Mouse (Mus musculus) stomach, postnatal 0 days (tissue): Measurements from ENCODE around the gene Gm5617. TPM values are rescaled to one million over a fixed set of nuclear protein-coding genes. Genes with fewer than 3 reads are reported as not detected.

Experiments used
- ATAC-seq: fragments of 200-750 bp; cut with Nextera tagmentation; 2 replicates; pipeline ENCODE4 v1.8.0; 2017; ENCODE audit not compliant: low FRiP score, low TSS enrichment
- DNase-seq: peaks from one replicate; pipeline ENCODE4 v3.0.0-alpha.2; 2016; ENCODE audit warnings: low spot score
- H3K27ac ChIP-seq: fragments of 300-500 bp; sonication (generic); replicated peaks from 2 replicates; pipeline ENCODE4 v1.5.1; 2014; ENCODE audit warnings: mild to moderate bottlenecking, control low read depth
- H3K27me3 ChIP-seq: fragments of 300-500 bp; sonication (generic); 2 replicates; pipeline ENCODE4 v1.6.1; 2014; ENCODE audit warnings: low read length; ENCODE audit not compliant: control insufficient read depth, insufficient read depth
- H3K36me3 ChIP-seq: fragments of 300-500 bp; sonication (generic); 2 replicates; pipeline ENCODE4 v1.6.1; 2014; ENCODE audit warnings: low read length, mixed read lengths; ENCODE audit not compliant: control insufficient read depth, insufficient read depth
- H3K4me1 ChIP-seq: fragments of 300-500 bp; sonication (generic); replicated peaks from 2 replicates; pipeline ENCODE4 v1.6.1; 2014; ENCODE audit warnings: antibody characterized with exemption; ENCODE audit not compliant: control insufficient read depth, insufficient read depth
- H3K4me2 ChIP-seq: fragments of 300-500 bp; sonication (generic); replicated peaks from 2 replicates; pipeline ENCODE4 v1.6.1; 2014; ENCODE audit warnings: low read depth, mild to moderate bottlenecking, control low read depth, moderate library complexity
- H3K4me3 ChIP-seq: fragments of 300-500 bp; sonication (generic); 2 replicates; pipeline ENCODE4 v1.5.1; 2014; ENCODE audit warnings: low read depth, low read length, control low read depth
- H3K9ac ChIP-seq: fragments of 300-500 bp; sonication (generic); 2 replicates; pipeline ENCODE4 v1.6.1; 2014; ENCODE audit warnings: mild to moderate bottlenecking, low read length, control low read depth, mixed read lengths
- H3K9me3 ChIP-seq: fragments of 300-500 bp; sonication (generic); 2 replicates; pipeline ENCODE4 v1.6.1; 2016; ENCODE audit warnings: low read length; ENCODE audit not compliant: control insufficient read depth
- CTCF ChIP-seq: IDR thresholded peaks from 2 replicates; pipeline ENCODE4 v1.5.1; 2016; ENCODE audit warnings: antibody characterized with exemption, low read depth, mild to moderate bottlenecking, moderate library complexity
- EP300 ChIP-seq: optimal IDR thresholded peaks from 2 replicates; pipeline ENCODE3; 2016; ENCODE audit warnings: antibody characterized with exemption
- WGBS: fragments of 180-500 bp; shearing (Covaris S2); extraction: QIAGEN DNeasy Blood & Tissue Kit; methylation state at CpG from one replicate; pipeline ENCODE4 v1.1.7; 2014; 5-methylcytosine and 5-hydroxymethylcytosine counted together
- polyA plus RNA-seq: library from polyadenylated mRNA; unstranded; fragments of >200 nt; fragmentation: Nextera tagmentation; extraction: Ambion mirVana; gene quantifications from 2 replicates; pipeline ENCODE4 v1.2.1, GENCODE M21; 2015

Gm5617 gene
- polyA plus RNA-seq, 1 experiment from 2014 or later, result 50.4 TPM

DNA sequence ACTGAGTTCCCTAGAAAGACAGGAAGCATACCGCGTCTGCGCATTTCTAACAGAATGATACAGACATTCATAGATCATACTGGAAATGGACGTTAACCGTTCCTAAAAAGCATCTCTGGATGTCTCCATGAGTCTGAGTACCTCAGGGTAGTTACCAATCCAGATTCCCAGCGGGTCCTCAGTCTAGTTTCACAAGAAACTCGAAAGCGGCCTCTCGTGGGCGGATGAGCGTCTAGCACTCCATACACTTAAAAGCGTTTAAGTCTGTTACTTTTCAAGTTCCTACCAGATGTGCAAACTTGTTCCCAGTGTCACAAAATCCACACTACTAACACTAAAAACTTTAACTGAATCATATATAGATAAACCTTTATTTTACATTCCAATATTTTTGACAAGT, 22.1 kb upstream of the Gm5617 start:
- Histone ChIP-seq H3K36me3 (peaks cover 16% of the 10 kb centered on the region), H3K27ac (no peak overlapping the region), H3K9ac (no peak overlapping the region), H3K4me3 (no peak overlapping the region), H3K27me3 (no peaks in the 10 kb centered on the region), H3K9me3 (no peaks in the 10 kb centered on the region), H3K4me2 (no peak overlapping the region), H3K4me1 (no peaks in the 10 kb centered on the region)
- DNase-seq, result no peak
- WGBS, result 95% methylated on average over 12 of the region's 12 CpGs
- TF ChIP-seq EP300 (no peak), CTCF (no peak)
- ATAC-seq, result no peak

DNA sequence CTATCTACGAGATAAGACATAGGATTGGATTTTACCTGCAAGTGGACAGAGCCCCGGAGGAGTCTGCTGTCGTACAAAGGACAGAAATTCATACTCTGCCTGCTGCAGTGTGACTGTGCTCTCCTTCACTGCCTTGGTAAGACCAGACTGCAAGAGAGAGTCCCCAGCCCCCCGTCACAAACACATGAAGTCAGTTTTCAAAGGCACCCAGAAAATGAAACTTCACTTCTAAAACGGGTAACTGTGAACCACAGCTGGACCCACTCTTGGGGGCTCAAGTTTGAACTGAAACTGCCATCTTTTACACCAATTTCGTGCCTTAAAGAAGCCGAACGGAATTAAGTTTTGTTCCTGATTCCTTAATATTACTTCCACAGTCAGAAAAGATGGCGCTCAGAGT, 20.9 kb upstream of the Gm5617 start:
- WGBS, result 93% methylated on average over 9 of the region's 9 CpGs
- Histone ChIP-seq H3K9me3 (no peaks in the 10 kb centered on the region), H3K27ac (no peak overlapping the region), H3K36me3 (peaks cover 14% of the 10 kb centered on the region), H3K9ac (no peak overlapping the region), H3K4me1 (no peaks in the 10 kb centered on the region), H3K4me3 (no peak overlapping the region), H3K4me2 (no peak overlapping the region), H3K27me3 (no peaks in the 10 kb centered on the region)
- ATAC-seq, result no peak
- DNase-seq, result no peak
- no peak for TF ChIP-seq CTCF
- no peak for TF ChIP-seq EP300

DNA sequence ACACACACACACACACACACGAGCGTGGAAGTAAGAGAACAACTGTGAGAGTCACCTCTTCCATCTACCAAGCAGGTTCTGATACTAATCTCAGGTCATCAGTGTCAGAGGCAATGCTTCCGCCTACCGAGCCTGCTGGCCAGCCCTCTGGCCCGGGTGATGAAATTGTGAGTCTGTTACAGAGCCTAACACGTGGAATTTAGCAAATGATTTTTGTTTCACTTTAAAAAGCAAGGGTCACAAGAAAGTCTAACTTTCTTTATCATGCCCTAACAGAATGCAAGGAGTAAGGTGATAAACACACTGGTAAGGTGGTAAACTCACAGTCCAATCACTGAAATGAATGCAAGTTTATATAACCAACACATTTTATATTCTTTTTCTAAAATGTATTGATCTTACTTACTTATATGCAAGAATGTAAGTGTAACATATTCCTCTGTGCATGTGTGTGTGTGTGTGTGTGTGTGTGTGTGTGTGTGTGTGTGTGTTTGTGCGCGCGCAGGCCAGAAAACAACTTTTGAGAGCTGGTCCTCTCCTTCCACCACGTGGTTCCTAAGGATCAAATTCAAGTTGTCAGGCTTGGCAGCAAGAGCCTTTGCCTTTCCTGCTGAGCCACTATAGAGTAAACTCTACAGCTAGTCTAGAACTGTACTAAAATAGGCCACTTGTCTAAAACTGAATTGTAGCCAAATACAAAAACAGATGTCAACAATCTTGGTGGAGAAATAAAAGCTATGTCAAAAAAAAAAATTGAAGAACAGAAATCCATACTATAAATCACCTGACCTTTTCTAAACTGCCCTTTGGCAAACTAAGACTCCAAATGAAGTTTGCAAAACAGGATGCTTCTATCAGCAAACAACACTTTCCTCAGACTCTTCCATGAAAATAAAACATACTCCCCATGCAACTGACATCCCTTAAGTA, 18.7 kb upstream of the Gm5617 start:
- no peak for TF ChIP-seq CTCF
- no peak for TF ChIP-seq EP300
- no peaks in the 10 kb centered on the region for H3K27me3 ChIP-seq
- H3K9me3 ChIP-seq, result no peaks in the 10 kb centered on the region
- no peak overlapping the region for H3K4me2 ChIP-seq
- H3K27ac ChIP-seq, result no peak overlapping the region
- H3K4me1 ChIP-seq, result no peaks in the 10 kb centered on the region
- peaks cover 11% of the 10 kb centered on the region; the same call in 1 of the 2 replicates for H3K36me3 ChIP-seq
- H3K9ac ChIP-seq, result no peak overlapping the region
- WGBS, result 79% methylated on average over 10 of the region's 10 CpGs
- H3K4me3 ChIP-seq, result no peak overlapping the region
- ATAC-seq, result no peak
- DNase-seq, result no peak

DNA sequence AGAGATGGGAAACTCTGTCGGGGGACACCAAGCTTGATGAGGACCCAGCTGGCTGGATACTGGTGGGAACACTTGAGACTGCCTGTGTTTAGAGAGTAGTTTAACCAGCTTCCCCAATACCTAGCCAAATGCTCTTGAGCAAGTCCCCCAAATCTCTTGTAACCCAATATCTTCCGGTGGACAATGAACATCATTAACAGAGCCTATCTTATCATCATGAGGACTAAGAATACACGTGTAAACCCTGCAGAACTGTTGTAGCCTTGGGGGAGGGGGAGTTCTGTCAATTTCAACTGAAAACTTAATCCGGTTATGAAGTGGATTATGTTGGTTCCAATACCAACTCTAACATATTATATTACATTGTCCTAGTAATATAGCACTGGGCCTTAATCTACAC, 16.4 kb upstream of the Gm5617 start:
- ATAC-seq (no peak), DNase-seq (no peak)
- 88% methylated on average over 4 of the region's 4 CpGs for WGBS
- H3K27me3 ChIP-seq, result no peaks in the 10 kb centered on the region
- H3K36me3 ChIP-seq, result 0 out of 2 replicates have a peak, but pooled peaks cover 8% of the 10 kb centered on the region
- no peak overlapping the region for H3K27ac ChIP-seq
- H3K4me2 ChIP-seq, result no peak overlapping the region
- H3K4me3 ChIP-seq, result no peak overlapping the region
- TF ChIP-seq EP300 (no peak), CTCF (no peak)
- H3K9ac ChIP-seq, result no peak overlapping the region
- H3K4me1 ChIP-seq, result no peaks in the 10 kb centered on the region
- H3K9me3 ChIP-seq, result no peaks in the 10 kb centered on the region

DNA sequence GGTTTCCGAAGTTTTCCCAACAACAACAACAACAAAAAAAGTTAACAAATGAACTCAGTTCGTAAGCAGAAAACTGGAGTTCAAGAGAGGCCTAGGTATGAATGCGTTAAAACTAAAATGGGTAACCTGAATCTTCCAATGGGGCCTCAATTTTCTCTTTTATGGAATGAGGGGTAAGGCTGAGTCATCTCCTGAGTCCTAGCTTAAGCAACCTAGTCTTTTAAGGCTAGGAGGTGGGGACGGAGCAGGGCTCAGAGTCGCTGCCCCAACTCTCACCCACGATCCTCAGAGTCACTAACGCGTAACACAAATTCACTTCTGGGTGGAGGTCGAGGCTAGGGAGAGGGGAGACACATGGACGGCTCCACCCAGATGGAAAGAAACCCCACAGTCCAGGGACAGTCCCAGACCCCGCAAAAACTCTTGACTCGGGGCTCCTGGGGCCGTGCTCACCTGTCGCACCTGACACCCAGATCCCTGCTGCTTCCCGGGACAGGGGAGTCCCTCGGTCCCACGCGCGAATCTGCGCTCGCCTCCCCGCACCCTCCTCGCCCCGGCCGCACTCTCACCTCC, 15.3 kb upstream of the Gm5617 start:
- DNase-seq (no peak), ATAC-seq (peak; percentile 36)
- Histone ChIP-seq H3K9ac (peak overlapping the region; percentile 79), H3K4me2 (peak overlapping the region; percentile 88), H3K9me3 (no peaks in the 10 kb centered on the region), H3K27me3 (no peaks in the 10 kb centered on the region), H3K4me1 (no peaks in the 10 kb centered on the region), H3K27ac (peak overlapping the region; percentile 61), H3K4me3 (peak overlapping the region; percentile 81), H3K36me3 (0 out of 2 replicates have a peak, but pooled peaks cover 5% of the 10 kb centered on the region)
- WGBS, result 6% methylated on average over 22 of the region's 25 CpGs
- no peak for TF ChIP-seq EP300
- no peak for TF ChIP-seq CTCF
